Mouse (Mus musculus): Measurements from ENCODE around the gene Gm10295.

DNA sequence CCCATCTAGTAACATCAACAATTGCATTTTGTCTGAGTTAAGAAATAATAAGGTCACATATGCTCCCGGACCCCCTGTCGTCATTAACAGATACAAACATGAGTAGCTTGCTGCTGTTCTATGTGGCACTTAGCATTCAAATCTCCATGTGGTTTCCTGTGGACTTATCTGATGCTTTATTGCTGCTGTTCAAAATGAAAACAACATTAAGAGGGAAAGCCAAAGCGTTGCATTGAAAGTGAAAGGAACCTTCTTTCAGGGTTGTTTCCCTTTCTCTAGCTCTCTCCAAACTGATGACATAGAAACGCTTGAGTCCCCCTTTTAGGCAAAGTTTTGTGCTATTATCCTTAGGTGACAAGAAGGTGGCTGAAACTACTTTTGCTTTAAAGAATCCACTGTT is 48.6 kb downstream of the Gm10295 start:
- TF ChIP-seq CTCF (IDR thresholded peaks at IDR 0.05; ENCODE audit: control insufficient read depth, insufficient read depth, insufficient replicate concordance, low read depth, low read length) = no peak
- TF ChIP-seq POLR2A (IDR thresholded peaks at IDR 0.05; ENCODE audit: control insufficient read depth, low read depth, low read length) = no peak
